Mouse (Mus musculus) G1E (cell line): Measurements from ENCODE around the gene Ppm1b. TPM values are rescaled to one million over a fixed set of nuclear protein-coding genes. Genes with fewer than 3 reads are reported as not detected.

Experiments
- ATAC-seq: 2 replicates; pipeline ENCODE4 v1.8.0; 2016; ENCODE audit warnings: mild to moderate bottlenecking; ENCODE audit not compliant: insufficient number of reproducible peaks, poor library complexity, low FRiP score, severe bottlenecking; ENCODE audit errors: extremely low read depth
- DNase-seq: peaks from one replicate; pipeline ENCODE4 v3.0.0; 2012; ENCODE audit warnings: low spot score
- H3K27me3 ChIP-seq: 2 replicates; pipeline ENCODE4 v1.6.1; 2012; ENCODE audit warnings: mild to moderate bottlenecking, low read length, inconsistent platforms; ENCODE audit not compliant: insufficient read depth
- H3K36me3 ChIP-seq: replicated peaks from 2 replicates; pipeline ENCODE3; 2012; ENCODE audit warnings: mild to moderate bottlenecking, inconsistent platforms
- H3K4me1 ChIP-seq: 2 replicates; pipeline ENCODE4 v1.6.1; 2012; ENCODE audit warnings: low read depth, low read length, inconsistent platforms, mixed read lengths; ENCODE audit not compliant: insufficient read depth
- H3K4me3 ChIP-seq: 2 replicates; pipeline ENCODE4 v1.5.1; 2012; ENCODE audit warnings: low read depth, mild to moderate bottlenecking, inconsistent platforms, low read length, moderate library complexity, mixed read lengths
- H3K9me3 ChIP-seq: replicated peaks from 2 replicates; pipeline ENCODE4 v1.6.1; 2012; ENCODE audit warnings: inconsistent platforms
- CTCF ChIP-seq: IDR thresholded peaks from 2 replicates; pipeline ENCODE4 v1.5.1; 2012; ENCODE audit warnings: low read depth, low read length, inconsistent platforms, mixed read lengths
- GATA1 ChIP-seq: IDR thresholded peaks from 2 replicates; pipeline ENCODE4 v1.6.1; 2012; ENCODE audit warnings: borderline replicate concordance, low read length, inconsistent platforms, mixed read lengths
- GATA2 ChIP-seq: IDR thresholded peaks from 2 replicates; pipeline ENCODE4 v1.6.1; 2012; ENCODE audit warnings: low read depth, low read length, inconsistent platforms, borderline replicate concordance
- POLR2AphosphoS5 ChIP-seq: IDR thresholded peaks from 2 replicates; pipeline ENCODE4 v1.6.1; 2012; ENCODE audit warnings: low read depth, low read length, inconsistent platforms; ENCODE audit not compliant: insufficient replicate concordance
- TAL1 ChIP-seq: conservative IDR thresholded peaks from 2 replicates; pipeline ENCODE4 v1.6.1; 2012; ENCODE audit warnings: low read depth, low read length, inconsistent platforms, mixed read lengths
- polyA plus RNA-seq: library from polyadenylated mRNA; stranded (reverse); fragments of >175 nt; gene quantifications from 2 replicates; pipeline ENCODE4 v1.2.3, GENCODE M21; 2012
- total RNA-seq, 2 experiments: library from RNA; stranded (forward) in 1 of 2; stranded (reverse) in 1 of 2; fragments of 200-1000 nt in 1 of 2; fragments of >200 nt in 1 of 2; fragmentation: Nextera tagmentation in 1 of 2; gene quantifications; 2 replicates each; pipeline ENCODE4 v1.2.3; 2014 to 2017

Ppm1b gene
- total and polyA plus RNA-seq, 3 experiments: 28.5 to 145 (median 99.2) TPM

- Histone ChIP-seq H3K4me3 (no peak overlapping the region), H3K4me1 (no peaks in the 10 kb centered on the region), H3K9me3 (no peaks in the 10 kb centered on the region), H3K36me3 (peaks cover 3% of the 10 kb centered on the region), H3K27me3 (peaks cover 25% of the 10 kb centered on the region)
- DNase-seq (no peak), ATAC-seq (no peak)
- TF ChIP-seq CTCF (no peak), GATA1 (no peak)
Measured at GRCm38 (mm10) chr17:85030651-85031050, 74.1 kb downstream of the Ppm1b start.

GRCm38 (mm10) chr17:85033087-85033486 lies 76.5 kb downstream of the Ppm1b start:
- DNase-seq (no peak), ATAC-seq (no peak)
- Histone ChIP-seq H3K27me3 (peaks cover 28% of the 10 kb centered on the region), H3K4me3 (no peak overlapping the region), H3K36me3 (no peaks in the 10 kb centered on the region), H3K9me3 (no peaks in the 10 kb centered on the region), H3K4me1 (no peaks in the 10 kb centered on the region)
- TF ChIP-seq CTCF (no peak), GATA2 (no peak)

GRCm38 (mm10) chr17:85034068-85034467 lies 77.5 kb downstream of the Ppm1b start:
- H3K4me1 ChIP-seq: no peaks in the 10 kb centered on the region
- H3K36me3 ChIP-seq: no peaks in the 10 kb centered on the region
- H3K9me3 ChIP-seq: no peaks in the 10 kb centered on the region
- H3K27me3 ChIP-seq: peaks cover 31% of the 10 kb centered on the region
- DNase-seq: no peak
- no peak for TF ChIP-seq POLR2AphosphoS5
- TF ChIP-seq GATA1: no peak
- no peak for TF ChIP-seq GATA2
- TF ChIP-seq TAL1: no peak
- TF ChIP-seq CTCF: no peak
- H3K4me3 ChIP-seq: no peak overlapping the region
- no peak for ATAC-seq

GRCm38 (mm10) chr17:85037855-85038254 lies 81.3 kb downstream of the Ppm1b start:
- ATAC-seq: no peak
- H3K27me3 ChIP-seq: peaks cover 32% of the 10 kb centered on the region
- no peaks in the 10 kb centered on the region for H3K4me1 ChIP-seq
- no peak overlapping the region for H3K4me3 ChIP-seq
- TF ChIP-seq GATA2: no peak
- TF ChIP-seq TAL1: no peak
- TF ChIP-seq GATA1: no peak
- TF ChIP-seq CTCF: no peak
- no peak for TF ChIP-seq POLR2AphosphoS5
- DNase-seq: no peak
- no peaks in the 10 kb centered on the region for H3K9me3 ChIP-seq
- H3K36me3 ChIP-seq: no peaks in the 10 kb centered on the region

- H3K36me3 ChIP-seq: no peaks in the 10 kb centered on the region
- no peaks in the 10 kb centered on the region for H3K4me1 ChIP-seq
- ATAC-seq: no peak
- TF ChIP-seq TAL1: no peak
- no peak for TF ChIP-seq POLR2AphosphoS5
- no peak for TF ChIP-seq GATA1
- TF ChIP-seq CTCF: no peak
- no peak for TF ChIP-seq GATA2
- H3K4me3 ChIP-seq: no peak overlapping the region
- no peaks in the 10 kb centered on the region for H3K9me3 ChIP-seq
- DNase-seq: no peak
- peaks cover 29% of the 10 kb centered on the region for H3K27me3 ChIP-seq
Measured at GRCm38 (mm10) chr17:85038311-85038710, 81.8 kb downstream of the Ppm1b start.

- DNase-seq: no peak
- no peak overlapping the region for H3K4me3 ChIP-seq
- ATAC-seq: no peak
- TF ChIP-seq CTCF: no peak
- no peak for TF ChIP-seq TAL1
- no peak for TF ChIP-seq POLR2AphosphoS5
- no peak for TF ChIP-seq GATA2
- no peak for TF ChIP-seq GATA1
- no peaks in the 10 kb centered on the region for H3K9me3 ChIP-seq
- no peaks in the 10 kb centered on the region for H3K36me3 ChIP-seq
- H3K4me1 ChIP-seq: no peaks in the 10 kb centered on the region
- H3K27me3 ChIP-seq: peaks cover 31% of the 10 kb centered on the region
Measured at GRCm38 (mm10) chr17:85038761-85039160, 82.2 kb downstream of the Ppm1b start.

GRCm38 (mm10) chr17:85040913-85041312 lies 84.4 kb downstream of the Ppm1b start:
- no peak overlapping the region for H3K4me3 ChIP-seq

More at GRCm38 (mm10) chr17:85040913-85041312, 84.4 kb downstream of the Ppm1b start:
- ATAC-seq (no peak), DNase-seq (no peak)
- H3K4me1 ChIP-seq: no peaks in the 10 kb centered on the region
- no peak for TF ChIP-seq GATA1
- no peak for TF ChIP-seq POLR2AphosphoS5
- TF ChIP-seq TAL1: no peak
- no peak for TF ChIP-seq GATA2
- no peak for TF ChIP-seq CTCF
- no peaks in the 10 kb centered on the region for H3K36me3 ChIP-seq
- H3K9me3 ChIP-seq: no peaks in the 10 kb centered on the region
- H3K27me3 ChIP-seq: peaks cover 32% of the 10 kb centered on the region
